Mouse (Mus musculus): ENCODE results near the gene Robo2. TPM values are rescaled to one million over a fixed set of nuclear protein-coding genes. Genes with fewer than 3 reads are reported as not detected.

Robo2 gene
- polyA plus RNA-seq, 1 experiment from 2014 or later, result 17.7 TPM

DNA sequence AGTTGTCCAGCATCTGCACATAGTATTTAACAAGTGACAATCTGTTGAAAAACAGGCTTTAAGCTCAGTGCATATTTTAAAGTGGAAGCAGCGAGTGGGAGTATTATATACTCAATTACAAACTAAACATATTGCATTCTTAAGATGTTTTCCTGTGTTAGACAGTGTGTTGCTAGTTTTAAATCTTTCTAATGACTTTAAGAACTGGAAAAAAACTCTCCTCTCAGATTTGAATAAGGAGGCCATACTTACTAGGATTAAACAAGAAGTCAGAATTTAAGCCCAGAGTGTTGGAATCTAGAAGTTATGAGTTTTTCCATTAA, 453.1 kb downstream of the Robo2 start:
- WGBS, result 66% methylated on average over 1 of the region's 1 CpGs
- Histone ChIP-seq H3K27me3 (replicated peaks; ENCODE audit: control insufficient read depth, insufficient read depth, low read length) (no peaks in the 10 kb centered on the region), H3K27ac (ENCODE audit: low read length) (no peak overlapping the region), H3K4me3 (ENCODE audit: low read length) (no peak overlapping the region), H3K4me2 (ENCODE audit: low read depth, low read length) (no peak overlapping the region), H3K4me1 (ENCODE audit: control insufficient read depth, insufficient read depth, low read length) (no peaks in the 10 kb centered on the region), H3K9me3 (ENCODE audit: control insufficient read depth, low read length) (no peaks in the 10 kb centered on the region), H3K9ac (ENCODE audit: low read depth, low read length) (no peak overlapping the region), H3K36me3 (ENCODE audit: control insufficient read depth, insufficient read depth, low read length) (no peaks in the 10 kb centered on the region)
- ATAC-seq, result no peak

DNA sequence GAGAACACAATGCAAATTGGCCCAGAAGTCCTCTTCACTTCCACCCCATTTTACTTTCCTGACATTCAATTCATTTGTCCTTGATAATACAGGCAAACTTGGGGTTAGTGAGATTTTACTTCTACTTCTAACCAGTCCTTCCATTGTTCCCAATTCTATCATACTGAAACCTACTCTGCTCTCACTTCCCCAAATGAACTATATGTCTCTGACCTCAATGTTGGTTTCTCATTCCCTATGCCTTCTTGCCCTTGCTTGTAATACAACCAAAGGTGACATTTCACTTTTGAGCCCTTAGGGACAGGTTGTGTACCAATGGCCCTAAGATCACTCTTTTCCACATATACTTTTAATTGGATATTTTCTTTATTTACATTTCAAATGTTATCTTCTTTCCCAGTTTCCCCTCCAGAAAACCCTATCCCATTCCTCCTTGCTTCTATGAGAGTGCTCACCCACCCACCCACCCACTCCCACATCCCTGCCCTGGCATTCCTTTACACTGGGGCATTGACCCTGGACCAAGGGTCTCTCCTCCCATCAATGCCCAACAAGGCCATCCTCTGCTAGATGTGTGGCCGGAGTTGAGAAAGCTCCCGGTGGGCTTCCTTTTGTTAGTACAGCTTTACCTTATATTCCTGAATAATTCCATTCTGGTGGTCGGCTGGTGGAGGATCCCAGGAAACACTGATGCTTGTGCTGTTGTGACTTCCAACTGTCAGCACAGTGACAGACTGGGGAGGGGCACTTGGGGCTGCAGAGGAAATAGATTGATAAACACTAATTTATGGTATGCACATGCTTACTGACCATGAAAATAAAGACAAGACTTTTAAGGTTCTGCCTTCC, 453.7 kb downstream of the Robo2 start:
- no peak overlapping the region for H3K4me3 ChIP-seq (ENCODE audit: low read length)
- 72% methylated on average over 3 of the region's 3 CpGs for WGBS
- no peaks in the 10 kb centered on the region for H3K36me3 ChIP-seq (ENCODE audit: control insufficient read depth, insufficient read depth, low read length)
- no peak overlapping the region for H3K27ac ChIP-seq (ENCODE audit: low read length)
- H3K9me3 ChIP-seq (ENCODE audit: control insufficient read depth, low read length), result no peaks in the 10 kb centered on the region
- H3K4me1 ChIP-seq (ENCODE audit: control insufficient read depth, insufficient read depth, low read length), result no peaks in the 10 kb centered on the region
- no peaks in the 10 kb centered on the region for H3K27me3 ChIP-seq (replicated peaks; ENCODE audit: control insufficient read depth, insufficient read depth, low read length)
- H3K4me2 ChIP-seq (ENCODE audit: low read depth, low read length), result no peak overlapping the region
- no peak for ATAC-seq
- no peak overlapping the region for H3K9ac ChIP-seq (ENCODE audit: low read depth, low read length)

DNA sequence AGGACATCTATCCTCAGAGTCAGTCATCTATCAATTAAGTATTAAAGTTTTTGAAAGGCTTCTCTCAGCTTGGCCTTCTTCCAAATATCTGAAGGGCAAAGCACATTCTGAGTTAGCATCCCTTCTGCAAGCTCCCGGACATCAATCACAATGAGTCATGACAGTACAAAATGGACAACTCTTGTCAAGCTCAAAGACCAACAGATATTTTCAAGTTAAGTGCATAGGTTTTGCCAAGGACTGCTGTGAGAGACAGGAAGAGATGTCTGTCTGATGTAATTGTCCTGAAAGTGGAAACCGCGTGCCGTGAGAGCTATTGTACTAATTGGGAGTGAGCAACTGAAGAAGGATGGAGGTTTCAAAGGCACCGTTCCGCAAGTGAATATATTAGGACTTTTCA, 465.5 kb downstream of the Robo2 start:
- ATAC-seq, result no peak
- 91% methylated on average over 6 of the region's 6 CpGs for WGBS
- H3K36me3 ChIP-seq (ENCODE audit: control insufficient read depth, insufficient read depth, low read length), result no peaks in the 10 kb centered on the region
- no peaks in the 10 kb centered on the region for H3K27me3 ChIP-seq (replicated peaks; ENCODE audit: control insufficient read depth, insufficient read depth, low read length)
- H3K4me3 ChIP-seq (ENCODE audit: low read length), result no peak overlapping the region
- H3K4me1 ChIP-seq (ENCODE audit: control insufficient read depth, insufficient read depth, low read length), result no peaks in the 10 kb centered on the region
- no peak overlapping the region for H3K9ac ChIP-seq (ENCODE audit: low read depth, low read length)
- no peak overlapping the region for H3K4me2 ChIP-seq (ENCODE audit: low read depth, low read length)
- no peak overlapping the region for H3K27ac ChIP-seq (ENCODE audit: low read length)
- no peaks in the 10 kb centered on the region for H3K9me3 ChIP-seq (ENCODE audit: control insufficient read depth, low read length)

DNA sequence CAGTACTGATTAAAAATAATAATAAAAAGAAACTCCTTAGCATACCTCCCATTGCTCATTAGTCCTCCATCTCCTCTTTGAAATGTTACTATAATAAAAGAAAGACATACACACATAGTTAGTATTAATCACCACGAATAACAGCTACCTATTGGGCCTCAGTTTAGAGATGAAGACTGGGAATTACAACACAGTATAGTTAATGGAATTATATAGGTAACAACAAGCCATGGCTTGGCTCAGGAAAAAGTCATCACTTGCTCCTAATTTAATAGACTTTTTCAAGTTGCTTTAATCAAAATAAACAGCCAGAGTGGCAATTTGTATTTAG, 471.4 kb downstream of the Robo2 start:
- no peaks in the 10 kb centered on the region for H3K27me3 ChIP-seq (replicated peaks; ENCODE audit: control insufficient read depth, insufficient read depth, low read length)
- H3K4me1 ChIP-seq (ENCODE audit: control insufficient read depth, insufficient read depth, low read length), result no peaks in the 10 kb centered on the region
- no peaks in the 10 kb centered on the region for H3K36me3 ChIP-seq (ENCODE audit: control insufficient read depth, insufficient read depth, low read length)
- H3K4me3 ChIP-seq (ENCODE audit: low read length), result no peak overlapping the region
- no peaks in the 10 kb centered on the region for H3K9me3 ChIP-seq (ENCODE audit: control insufficient read depth, low read length)
- no peak for ATAC-seq
- no peak overlapping the region for H3K27ac ChIP-seq (ENCODE audit: low read length)
- no peak overlapping the region for H3K4me2 ChIP-seq (ENCODE audit: low read depth, low read length)
- 68% methylated on average over 1 of the region's 1 CpGs for WGBS
- H3K9ac ChIP-seq (ENCODE audit: low read depth, low read length), result no peak overlapping the region

DNA sequence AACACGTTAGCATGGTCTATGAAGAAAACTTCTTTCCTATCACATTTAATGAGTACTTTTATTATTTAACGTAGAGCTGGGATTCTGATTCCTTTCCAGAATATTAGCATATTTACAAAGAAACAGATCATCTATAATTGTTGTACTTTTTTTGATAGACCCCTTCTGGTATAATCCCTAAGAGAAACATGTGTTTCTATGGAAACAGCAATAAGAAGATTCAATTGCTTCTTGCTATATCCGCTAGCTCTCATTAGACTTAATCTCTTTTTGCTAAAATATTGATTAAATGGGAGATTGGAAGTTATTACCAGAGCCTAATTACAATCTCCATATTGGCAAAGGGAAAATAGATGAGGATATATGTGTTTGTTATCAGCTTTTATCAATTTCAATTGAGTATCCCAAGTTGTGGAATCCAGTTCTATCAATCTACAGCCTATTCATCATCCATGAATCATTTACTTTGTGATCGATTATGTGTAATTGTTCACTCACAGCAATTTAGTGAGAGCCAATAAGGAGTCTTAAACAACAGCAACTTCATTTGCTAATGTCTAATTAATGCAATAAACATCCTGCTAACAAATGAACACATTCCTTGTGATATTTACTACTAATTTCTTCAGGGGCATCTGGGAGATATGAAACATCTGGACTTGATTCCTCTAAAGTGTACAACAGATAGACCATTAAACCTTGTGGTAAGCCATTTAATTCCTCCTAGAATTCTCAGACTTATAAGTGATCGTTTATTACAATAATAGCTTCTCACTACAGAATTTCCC, 472.0 kb downstream of the Robo2 start:
- Histone ChIP-seq H3K4me1 (ENCODE audit: control insufficient read depth, insufficient read depth, low read length) (no peaks in the 10 kb centered on the region), H3K36me3 (ENCODE audit: control insufficient read depth, insufficient read depth, low read length) (no peaks in the 10 kb centered on the region), H3K9ac (ENCODE audit: low read depth, low read length) (no peak overlapping the region), H3K9me3 (ENCODE audit: control insufficient read depth, low read length) (no peaks in the 10 kb centered on the region), H3K4me2 (ENCODE audit: low read depth, low read length) (no peak overlapping the region), H3K27me3 (replicated peaks; ENCODE audit: control insufficient read depth, insufficient read depth, low read length) (no peaks in the 10 kb centered on the region), H3K4me3 (ENCODE audit: low read length) (no peak overlapping the region), H3K27ac (ENCODE audit: low read length) (no peak overlapping the region)
- 79% methylated on average over 5 of the region's 5 CpGs for WGBS
- ATAC-seq, result no peak

DNA sequence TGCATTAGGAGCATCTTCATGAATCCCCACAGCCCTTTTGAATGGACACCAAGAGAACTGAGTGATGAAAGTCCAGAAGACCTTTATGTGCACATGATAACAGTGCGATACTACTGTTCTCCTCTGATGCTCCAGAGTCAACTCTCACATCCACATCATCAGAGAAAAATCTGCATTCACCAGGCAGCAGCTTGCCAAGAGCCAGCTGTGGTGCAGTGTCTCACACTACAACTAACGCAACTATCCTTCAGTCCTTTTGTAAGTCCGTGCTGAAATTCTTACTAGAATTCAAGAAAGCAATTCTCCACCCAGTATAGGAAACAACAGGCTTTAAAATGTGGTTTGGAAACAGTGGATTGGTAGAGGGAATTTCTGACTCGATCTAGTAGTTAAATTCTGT, 481.3 kb downstream of the Robo2 start:
- H3K4me2 ChIP-seq (ENCODE audit: low read depth, low read length), result no peak overlapping the region
- no peak overlapping the region for H3K27ac ChIP-seq (ENCODE audit: low read length)
- 90% methylated on average over 4 of the region's 4 CpGs for WGBS
- H3K27me3 ChIP-seq (replicated peaks; ENCODE audit: control insufficient read depth, insufficient read depth, low read length), result no peaks in the 10 kb centered on the region
- no peak overlapping the region for H3K9ac ChIP-seq (ENCODE audit: low read depth, low read length)
- no peak overlapping the region for H3K4me3 ChIP-seq (ENCODE audit: low read length)
- H3K36me3 ChIP-seq (ENCODE audit: control insufficient read depth, insufficient read depth, low read length), result no peaks in the 10 kb centered on the region
- no peak for ATAC-seq
- no peaks in the 10 kb centered on the region for H3K4me1 ChIP-seq (ENCODE audit: control insufficient read depth, insufficient read depth, low read length)
- H3K9me3 ChIP-seq (ENCODE audit: control insufficient read depth, low read length), result no peaks in the 10 kb centered on the region

DNA sequence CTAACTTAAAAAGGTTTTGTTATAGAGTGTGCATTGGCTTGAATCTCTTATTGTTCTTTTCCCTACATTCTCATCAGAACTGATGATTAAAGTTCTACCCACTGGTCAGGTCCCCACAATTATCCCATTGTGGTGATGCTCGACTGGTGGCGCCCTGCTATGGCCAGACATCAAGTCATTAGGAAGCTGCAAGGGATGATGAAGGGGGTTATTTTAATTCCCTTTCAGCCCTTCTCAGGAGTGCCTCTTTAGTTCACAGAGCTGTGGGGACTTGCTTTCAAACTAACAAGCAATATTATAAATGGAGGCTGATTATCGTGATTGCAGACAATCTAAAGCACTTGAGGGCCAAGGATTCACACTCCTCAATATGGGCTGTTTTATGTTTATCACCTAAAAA, 484.1 kb downstream of the Robo2 start:
- Histone ChIP-seq H3K4me3 (ENCODE audit: low read length) (no peak overlapping the region), H3K4me1 (ENCODE audit: control insufficient read depth, insufficient read depth, low read length) (no peaks in the 10 kb centered on the region), H3K27me3 (replicated peaks; ENCODE audit: control insufficient read depth, insufficient read depth, low read length) (no peaks in the 10 kb centered on the region), H3K27ac (ENCODE audit: low read length) (no peak overlapping the region), H3K9me3 (ENCODE audit: control insufficient read depth, low read length) (no peaks in the 10 kb centered on the region), H3K4me2 (ENCODE audit: low read depth, low read length) (no peak overlapping the region), H3K9ac (ENCODE audit: low read depth, low read length) (no peak overlapping the region), H3K36me3 (ENCODE audit: control insufficient read depth, insufficient read depth, low read length) (no peaks in the 10 kb centered on the region)
- no peak for ATAC-seq
- WGBS, result 77% methylated on average over 3 of the region's 3 CpGs

DNA sequence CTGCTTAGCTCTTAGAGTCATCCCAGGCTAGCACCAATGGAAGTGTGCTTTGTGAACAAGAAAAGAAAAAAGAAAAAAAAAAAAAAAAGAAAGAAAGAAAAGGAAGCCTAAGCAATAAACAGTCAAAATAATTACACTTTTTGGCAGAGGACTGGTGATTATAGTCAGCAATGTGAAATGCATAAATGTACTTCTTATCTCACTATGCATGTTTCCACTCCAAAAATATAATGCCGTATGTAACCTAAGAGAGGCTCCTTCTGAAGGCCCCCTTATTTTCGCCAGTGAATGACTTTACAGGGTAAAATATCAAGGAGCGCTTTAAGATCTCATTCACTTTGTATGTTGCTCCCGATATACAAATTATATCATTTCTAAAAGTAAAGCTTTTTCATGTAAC, 496.2 kb downstream of the Robo2 start:
- H3K9ac ChIP-seq (ENCODE audit: low read depth, low read length), result no peak overlapping the region
- ATAC-seq, result no peak
- H3K27ac ChIP-seq (ENCODE audit: low read length), result no peak overlapping the region
- WGBS, result 89% methylated on average over 4 of the region's 4 CpGs
- H3K4me2 ChIP-seq (ENCODE audit: low read depth, low read length), result no peak overlapping the region
- no peaks in the 10 kb centered on the region for H3K9me3 ChIP-seq (ENCODE audit: control insufficient read depth, low read length)
- H3K4me1 ChIP-seq (ENCODE audit: control insufficient read depth, insufficient read depth, low read length), result no peaks in the 10 kb centered on the region
- H3K36me3 ChIP-seq (ENCODE audit: control insufficient read depth, insufficient read depth, low read length), result no peaks in the 10 kb centered on the region
- no peaks in the 10 kb centered on the region for H3K27me3 ChIP-seq (replicated peaks; ENCODE audit: control insufficient read depth, insufficient read depth, low read length)
- H3K4me3 ChIP-seq (ENCODE audit: low read length), result no peak overlapping the region

DNA sequence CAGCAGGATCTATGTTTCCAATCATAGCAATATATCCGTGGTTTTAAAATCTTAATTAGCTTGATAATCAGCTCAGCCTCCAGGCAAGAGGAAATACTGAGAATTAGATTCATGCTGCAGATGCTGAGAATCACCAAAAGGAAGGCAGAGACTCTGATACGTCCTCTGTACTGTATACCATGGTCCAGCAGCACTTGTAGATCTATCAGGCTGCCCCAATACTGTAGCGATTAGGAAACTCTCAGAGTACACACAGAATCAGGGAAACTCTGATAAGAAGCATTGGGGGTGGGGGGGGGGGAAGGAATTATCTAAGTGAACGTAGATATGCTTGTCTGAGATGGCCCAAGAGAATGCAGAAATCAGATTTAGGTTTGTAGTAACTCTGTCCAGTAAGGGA, 496.7 kb downstream of the Robo2 start:
- no peaks in the 10 kb centered on the region for H3K9me3 ChIP-seq (ENCODE audit: control insufficient read depth, low read length)
- no peak overlapping the region for H3K4me2 ChIP-seq (ENCODE audit: low read depth, low read length)
- H3K4me1 ChIP-seq (ENCODE audit: control insufficient read depth, insufficient read depth, low read length), result no peaks in the 10 kb centered on the region
- ATAC-seq, result no peak
- H3K36me3 ChIP-seq (ENCODE audit: control insufficient read depth, insufficient read depth, low read length), result no peaks in the 10 kb centered on the region
- no peak overlapping the region for H3K27ac ChIP-seq (ENCODE audit: low read length)
- 61% methylated on average over 4 of the region's 4 CpGs for WGBS
- no peak overlapping the region for H3K4me3 ChIP-seq (ENCODE audit: low read length)
- no peak overlapping the region for H3K9ac ChIP-seq (ENCODE audit: low read depth, low read length)
- H3K27me3 ChIP-seq (replicated peaks; ENCODE audit: control insufficient read depth, insufficient read depth, low read length), result no peaks in the 10 kb centered on the region

Measured in intestine, embryonic 16.5 days (tissue).